Mouse (Mus musculus): ENCODE measurements at regions not wholly inside any gene's neighbourhood (a gene's known extent, or its start where the extent isn't known, plus 50 kb on each side); places are given as distances from the start of the nearest gene placed in this dataset.

- in situ Hi-C loops (cut with MboI; ENCODE audit: low pct_unique_long_range_greater_than_20kb in 1 of 2, low sequenced_read_pairs in 2 of 2, unreplicated experiment in 1 of 2): no loop called here
These were observed 150.3 kb downstream of the Rnf152 start for GRCm38 (mm10) chr1:105206216-105206615.

- in situ Hi-C loops (cut with MboI; ENCODE audit: low pct_unique_long_range_greater_than_20kb in 1 of 2, low sequenced_read_pairs in 2 of 2, unreplicated experiment in 1 of 2): no loop called here
These were observed 157.2 kb downstream of the Rnf152 start for GRCm38 (mm10) chr1:105199305-105199704.

- in situ Hi-C loops (cut with MboI; ENCODE audit: low pct_unique_long_range_greater_than_20kb in 1 of 2, low sequenced_read_pairs in 2 of 2, unreplicated experiment in 1 of 2): no loop called here
These were observed 165.4 kb downstream of the Rnf152 start for GRCm38 (mm10) chr1:105191126-105191525.

- in situ Hi-C loops (cut with MboI; ENCODE audit: low pct_unique_long_range_greater_than_20kb in 1 of 2, low sequenced_read_pairs in 2 of 2, unreplicated experiment in 1 of 2): no loop called here
These were observed 167.6 kb downstream of the Rnf152 start for GRCm38 (mm10) chr1:105188920-105189266.

- in situ Hi-C loops (cut with MboI; ENCODE audit: low pct_unique_long_range_greater_than_20kb in 1 of 2, low sequenced_read_pairs in 2 of 2, unreplicated experiment in 1 of 2): no loop called here
These were observed 168.1 kb downstream of the Rnf152 start for GRCm38 (mm10) chr1:105188210-105188919.

- in situ Hi-C loops (cut with MboI; ENCODE audit: low pct_unique_long_range_greater_than_20kb in 1 of 2, low sequenced_read_pairs in 2 of 2, unreplicated experiment in 1 of 2): no loop called here
These were observed 172.0 kb downstream of the Rnf152 start for GRCm38 (mm10) chr1:105184470-105184869.

- in situ Hi-C loops (cut with MboI; ENCODE audit: low pct_unique_long_range_greater_than_20kb in 1 of 2, low sequenced_read_pairs in 2 of 2, unreplicated experiment in 1 of 2): no loop called here
These were observed 177.1 kb downstream of the Rnf152 start for GRCm38 (mm10) chr1:105179371-105179823.

- in situ Hi-C loops (cut with MboI; ENCODE audit: low pct_unique_long_range_greater_than_20kb in 1 of 2, low sequenced_read_pairs in 2 of 2, unreplicated experiment in 1 of 2): no loop called here
These were observed 177.7 kb downstream of the Rnf152 start for GRCm38 (mm10) chr1:105178773-105179172.

- in situ Hi-C loops (cut with MboI; ENCODE audit: low pct_unique_long_range_greater_than_20kb in 1 of 2, low sequenced_read_pairs in 2 of 2, unreplicated experiment in 1 of 2): no loop called here
These were observed 178.6 kb downstream of the Rnf152 start for GRCm38 (mm10) chr1:105177938-105178337.

- in situ Hi-C loops (cut with MboI; ENCODE audit: low pct_unique_long_range_greater_than_20kb in 1 of 2, low sequenced_read_pairs in 2 of 2, unreplicated experiment in 1 of 2): no loop called here
These were observed 179.3 kb downstream of the Rnf152 start for GRCm38 (mm10) chr1:105177015-105177762.

- in situ Hi-C loops (cut with MboI; ENCODE audit: low pct_unique_long_range_greater_than_20kb in 1 of 2, low sequenced_read_pairs in 2 of 2, unreplicated experiment in 1 of 2): no loop called here
These were observed 185.5 kb downstream of the Rnf152 start for GRCm38 (mm10) chr1:105170979-105171378.

GRCm38 (mm10) chr1:105170114-105170506 is 186.4 kb downstream of the Rnf152 start:
- in situ Hi-C loops (cut with MboI; ENCODE audit: low pct_unique_long_range_greater_than_20kb in 1 of 2, low sequenced_read_pairs in 2 of 2, unreplicated experiment in 1 of 2): no loop called here

- in situ Hi-C loops (cut with MboI; ENCODE audit: low pct_unique_long_range_greater_than_20kb in 1 of 2, low sequenced_read_pairs in 2 of 2, unreplicated experiment in 1 of 2): no loop called here
These were observed 186.9 kb downstream of the Rnf152 start for GRCm38 (mm10) chr1:105169455-105170113.

GRCm38 (mm10) chr1:105168808-105169207 is 187.7 kb downstream of the Rnf152 start:
- in situ Hi-C loops (cut with MboI; ENCODE audit: low pct_unique_long_range_greater_than_20kb in 1 of 2, low sequenced_read_pairs in 2 of 2, unreplicated experiment in 1 of 2): no loop called here

GRCm38 (mm10) chr1:105157459-105158124 is 198.9 kb downstream of the Rnf152 start:
- in situ Hi-C loops (cut with MboI; ENCODE audit: low pct_unique_long_range_greater_than_20kb in 1 of 2, low sequenced_read_pairs in 2 of 2, unreplicated experiment in 1 of 2): no loop called here

GRCm38 (mm10) chr1:105152175-105152828 is 204.2 kb downstream of the Rnf152 start:
- in situ Hi-C loops (cut with MboI; ENCODE audit: low pct_unique_long_range_greater_than_20kb in 1 of 2, low sequenced_read_pairs in 2 of 2, unreplicated experiment in 1 of 2): no loop called here

GRCm38 (mm10) chr1:105151466-105151846 is 205.1 kb downstream of the Rnf152 start:
- in situ Hi-C loops (cut with MboI; ENCODE audit: low pct_unique_long_range_greater_than_20kb in 1 of 2, low sequenced_read_pairs in 2 of 2, unreplicated experiment in 1 of 2): no loop called here

GRCm38 (mm10) chr1:105150624-105151465 is 205.7 kb downstream of the Rnf152 start:
- in situ Hi-C loops (cut with MboI; ENCODE audit: low pct_unique_long_range_greater_than_20kb in 1 of 2, low sequenced_read_pairs in 2 of 2, unreplicated experiment in 1 of 2): no loop called here

All from mouse embryonic stem cell (cell line).